Comparison of ENCODE assay signal across 12 mouse cellular contexts in genomic region chr6:136497744-136498143, GRCm38 (mm10). TPM values are rescaled to one million over a fixed set of nuclear protein-coding genes. Genes with fewer than 3 reads are reported as not detected.
DNase-seq lines count a peak whose midpoint lies in the region; ATAC-seq and TF ChIP-seq lines count a peak whose summit lies in the region.
"Had no signal": no experiment of that assay in that cellular context is flagged by ENCODE, and none has a peak within 500 bp of the region (broad histone marks: within the 10 kb centered on the region; RNA-seq: fewer than 3 reads in every experiment).

No protein-coding gene starts in this region.

- H3K36me3 ChIP-seq in heart, embryonic 10.5 days, result no peaks in the 10 kb centered on the region
- no peaks in the 10 kb centered on the region for H3K36me3 ChIP-seq in heart, embryonic 11.5 days (ENCODE audit: control insufficient read depth, insufficient read depth, low read length)
- no peaks in the 10 kb centered on the region for H3K36me3 ChIP-seq in limb, embryonic 10.5 days
- no peaks in the 10 kb centered on the region for H3K36me3 ChIP-seq in spleen, adult 2 months (ENCODE audit: control insufficient read depth, insufficient read depth, low read length)
- no peaks in the 10 kb centered on the region for H3K36me3 ChIP-seq in midbrain, embryonic 14.5 days (ENCODE audit: control insufficient read depth, insufficient read depth, low read length)
- H3K36me3 ChIP-seq: embryonic facial prominence, embryonic 12.5 days; neural tube, embryonic 12.5 days had no signal

- 68% methylated on average over 5 of the region's 5 CpGs for WGBS in heart, embryonic 10.5 days
- 69% methylated on average over 5 of the region's 5 CpGs for WGBS in heart, embryonic 11.5 days (ENCODE audit: insufficient replicate concordance)
- 66% methylated on average over 5 of the region's 5 CpGs for WGBS in limb, embryonic 10.5 days
- WGBS in spleen, adult 2 months, result 36% methylated on average over 5 of the region's 5 CpGs
- 66% methylated on average over 5 of the region's 5 CpGs for WGBS in midbrain, embryonic 14.5 days

- 0 out of 2 replicates have a peak, but pooled peaks cover 9% of the 10 kb centered on the region for H3K4me1 ChIP-seq in heart, embryonic 10.5 days
- H3K4me1 ChIP-seq in heart, embryonic 11.5 days (ENCODE audit: control insufficient read depth, insufficient read depth, low read length), result no peaks in the 10 kb centered on the region
- 0 out of 2 replicates have a peak, but pooled peaks cover 3% of the 10 kb centered on the region for H3K4me1 ChIP-seq in limb, embryonic 10.5 days
- H3K4me1 ChIP-seq in spleen, adult 2 months (ENCODE audit: control insufficient read depth, insufficient read depth, insufficient read length), result peaks cover 20% of the 10 kb centered on the region; the same call in 1 of the 2 replicates
- H3K4me1 ChIP-seq in midbrain, embryonic 14.5 days (ENCODE audit: control insufficient read depth, insufficient read depth, low read length), result no peaks in the 10 kb centered on the region
- H3K4me1 ChIP-seq: embryonic facial prominence, embryonic 12.5 days; neural tube, embryonic 12.5 days had no signal

- no peak overlapping the region for H3K4me3 ChIP-seq in heart, embryonic 10.5 days
- no peak overlapping the region for H3K4me3 ChIP-seq in heart, embryonic 11.5 days (ENCODE audit: low read depth, low read length)
- no peak overlapping the region for H3K4me3 ChIP-seq in limb, embryonic 10.5 days
- no peak overlapping the region for H3K4me3 ChIP-seq in spleen, adult 2 months (ENCODE audit: extremely low read depth, insufficient read depth, insufficient read length)
- H3K4me3 ChIP-seq in midbrain, embryonic 14.5 days (replicated peaks; ENCODE audit: low read depth, low read length), result no peak overlapping the region
- H3K4me3 ChIP-seq: embryonic facial prominence, embryonic 12.5 days; neural tube, embryonic 12.5 days had no signal

- no peak for DNase-seq in heart, embryonic 10.5 days (ENCODE audit: low spot score)
- DNase-seq in ES-CJ7 (ENCODE audit: low read depth, low spot score), result peak; percentile 97
- peak; percentile 24 for DNase-seq in limb, embryonic 10.5 days (ENCODE audit: low spot score)
- DNase-seq in spleen, adult 2 months (ENCODE audit: low read depth in 1 of 2, low spot score in 2 of 2), result peak; percentile 89 to 96
- no peak for DNase-seq in frontal cortex, postnatal 25 days (ENCODE audit: low spot score in 2 of 2)
- no peak for DNase-seq in embryo, embryonic 9.5 days (ENCODE audit: extremely low spot score)
- DNase-seq in midbrain, embryonic 14.5 days, result no peak

- peak; percentile 6; the same call in 1 of the 2 replicates for TF ChIP-seq POLR2A in spleen, adult 2 months (IDR thresholded peaks at IDR 0.05; ENCODE audit: low read depth, low read length)

- ATAC-seq in heart, embryonic 11.5 days (replicated peaks; ENCODE audit: insufficient number of reproducible peaks, low FRiP score, low TSS enrichment), result no peak
- no peak for ATAC-seq in midbrain, embryonic 14.5 days (ENCODE audit: low FRiP score, low TSS enrichment)
- ATAC-seq: Patski had no signal

- no peak overlapping the region for H3K4me2 ChIP-seq in heart, embryonic 11.5 days
- no peak overlapping the region for H3K4me2 ChIP-seq in midbrain, embryonic 14.5 days (ENCODE audit: low read length)
- H3K4me2 ChIP-seq: embryonic facial prominence, embryonic 12.5 days; neural tube, embryonic 12.5 days had no signal

- H3K27ac ChIP-seq in heart, embryonic 10.5 days, result peak overlapping the region; percentile 26
- no peak overlapping the region for H3K27ac ChIP-seq in heart, embryonic 11.5 days (ENCODE audit: low read depth, low read length)
- no peak overlapping the region for H3K27ac ChIP-seq in limb, embryonic 10.5 days
- peak overlapping the region; percentile 99 for H3K27ac ChIP-seq in spleen, adult 2 months (ENCODE audit: insufficient read depth, low read length)
- H3K27ac ChIP-seq in midbrain, embryonic 14.5 days (replicated peaks; ENCODE audit: low read depth, low read length), result no peak overlapping the region
- H3K27ac ChIP-seq: embryonic facial prominence, embryonic 12.5 days; kidney, postnatal 0 days; neural tube, embryonic 12.5 days had no signal

- no peak overlapping the region for H3K9ac ChIP-seq in heart, embryonic 11.5 days (ENCODE audit: low read depth, low read length)
- no peak overlapping the region for H3K9ac ChIP-seq in midbrain, embryonic 14.5 days (replicated peaks; ENCODE audit: low read length)
- H3K9ac ChIP-seq: embryonic facial prominence, embryonic 12.5 days; neural tube, embryonic 12.5 days had no signal

- no peaks in the 10 kb centered on the region for H3K9me3 ChIP-seq in heart, embryonic 10.5 days
- no peaks in the 10 kb centered on the region for H3K9me3 ChIP-seq in heart, embryonic 11.5 days (replicated peaks; ENCODE audit: control insufficient read depth, low read length)
- H3K9me3 ChIP-seq in limb, embryonic 10.5 days (replicated peaks), result no peaks in the 10 kb centered on the region
- H3K9me3 ChIP-seq in midbrain, embryonic 14.5 days (ENCODE audit: control insufficient read depth, low read length), result no peaks in the 10 kb centered on the region
- H3K9me3 ChIP-seq: embryonic facial prominence, embryonic 12.5 days; neural tube, embryonic 12.5 days had no signal

- H3K27me3 ChIP-seq in heart, embryonic 10.5 days (ENCODE audit: insufficient read depth, poor library complexity, severe bottlenecking), result no peaks in the 10 kb centered on the region
- H3K27me3 ChIP-seq in heart, embryonic 11.5 days (ENCODE audit: control insufficient read depth, insufficient read depth, low read length), result no peaks in the 10 kb centered on the region
- H3K27me3 ChIP-seq in limb, embryonic 10.5 days (ENCODE audit: low read depth, poor library complexity, severe bottlenecking), result no peaks in the 10 kb centered on the region
- H3K27me3 ChIP-seq in spleen, adult 2 months (ENCODE audit: control insufficient read depth, insufficient read depth, low read length), result no peaks in the 10 kb centered on the region
- no peaks in the 10 kb centered on the region for H3K27me3 ChIP-seq in midbrain, embryonic 14.5 days (ENCODE audit: control insufficient read depth, insufficient read depth, low read length)
- H3K27me3 ChIP-seq: embryonic facial prominence, embryonic 12.5 days; neural tube, embryonic 12.5 days; Patski had no signal

- no peak for TF ChIP-seq CTCF in spleen, adult 2 months (IDR thresholded peaks at IDR 0.05; ENCODE audit: extremely low read depth, insufficient read depth, insufficient read length, insufficient replicate concordance)

RNA-seq across cellular contexts. Expression of gene Atf7ip, which starts 8.2 kb away (rescaled TPM):
- 37.7 and 42.4 TPM in 2 replicates for polyA plus RNA-seq in heart, embryonic 10.5 days (2016; fragmentation: Nextera tagmentation; extraction: Ambion mirVana)
- polyA plus RNA-seq in heart, embryonic 11.5 days (2014; fragmentation: Nextera tagmentation; extraction: Ambion mirVana), result 43.1 and 49.7 TPM in 2 replicates
- polyA plus RNA-seq in limb, embryonic 10.5 days (2016; fragmentation: Nextera tagmentation; extraction: Ambion mirVana), result 40.0 and 49.9 TPM in 2 replicates
- 30.3 and 32.5 TPM in 2 replicates for polyA plus RNA-seq in spleen, adult 2 months (2012; rRNA removed)
- polyA plus RNA-seq in midbrain, embryonic 14.5 days (2014; fragmentation: Nextera tagmentation; extraction: Ambion mirVana), result 49.8 and 57.9 TPM in 2 replicates

Comparison
In these comparisons a context has a peak if more than half of its experiments do, and no peak if none do; other contexts are left out.
1. H3K27ac ChIP-seq: peak in heart, embryonic 10.5 days (single experiment) and spleen, adult 2 months (single experiment); none in heart, embryonic 11.5 days (single experiment), limb, embryonic 10.5 days (single experiment) and midbrain, embryonic 14.5 days (single experiment).
2. DNase-seq: peak in ES-CJ7 (single experiment), limb, embryonic 10.5 days (single experiment) and spleen, adult 2 months (2 of 2); none in heart, embryonic 10.5 days (single experiment), frontal cortex, postnatal 25 days (0 of 2), embryo, embryonic 9.5 days (single experiment) and midbrain, embryonic 14.5 days (single experiment).